Mouse (Mus musculus) ES-Bruce4 (cell line): ENCODE data around the gene Olfr221.

Source experiments
- CTCF ChIP-seq: IDR thresholded peaks from one replicate; pipeline ENCODE4 v1.8.1; 2011; ENCODE audit warnings: low read depth, low read length
- EP300 ChIP-seq: IDR thresholded peaks from 2 replicates; pipeline ENCODE4 v1.6.1; 2011; ENCODE audit warnings: low read depth, low read length; ENCODE audit not compliant: insufficient read depth
- POLR2A ChIP-seq: IDR thresholded peaks from one replicate; pipeline ENCODE4 v1.8.1; 2011; ENCODE audit warnings: low read length; ENCODE audit not compliant: insufficient read depth

GRCm38 (mm10) chr14:51996866-51997265 is 45.4 kb downstream of the Olfr221 start:
- TF ChIP-seq CTCF (no peak), POLR2A (no peak), EP300 (no peak)
